Mouse (Mus musculus) left cerebral cortex, postnatal 14 days (tissue): ENCODE measurements at regions not wholly inside any gene's neighbourhood (a gene's known extent, or its start where the extent isn't known, plus 50 kb on each side); places are given as distances from the start of the nearest gene placed in this dataset.
A peak's percentile ranks its signal among the peaks of the same experiment; 100 is the strongest.

Experiments used
- DNase-seq, 2 experiments: peaks; one replicate each; pipeline ENCODE4 v3.0.0; 2021 to 2022; ENCODE audit warnings: low spot score in 2 of 2, mixed read lengths in 1 of 2
- intact Hi-C: fragments of 180-260 bp; cut with DNase I; formaldehyde crosslinking; loops from one replicate; pipeline ENCODE4 v1.15.1; 2025

DNA sequence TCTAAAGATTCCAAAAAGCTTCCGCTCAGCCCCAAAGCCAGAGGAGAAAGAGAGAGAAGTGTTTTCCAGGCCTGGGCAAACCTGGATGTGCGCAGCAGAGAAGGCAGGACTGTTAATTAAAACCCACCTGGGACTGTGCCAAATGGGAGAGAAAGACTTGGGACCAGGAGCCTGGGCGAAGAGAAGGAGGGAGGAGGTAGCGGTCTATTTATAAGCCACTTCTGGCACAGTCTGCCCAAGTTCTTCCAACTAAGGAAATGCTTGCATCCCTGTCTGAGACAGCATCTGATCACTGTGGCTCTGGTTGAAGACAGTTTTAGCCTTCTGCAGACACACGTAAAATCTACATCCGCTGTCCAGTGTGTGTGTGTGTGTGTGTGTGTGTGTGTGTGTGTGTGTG lies 424.7 kb downstream of the Rps24 start:
- DNase-seq = peak; percentile 79 to 85
- intact Hi-C loops = no loop called here

DNA sequence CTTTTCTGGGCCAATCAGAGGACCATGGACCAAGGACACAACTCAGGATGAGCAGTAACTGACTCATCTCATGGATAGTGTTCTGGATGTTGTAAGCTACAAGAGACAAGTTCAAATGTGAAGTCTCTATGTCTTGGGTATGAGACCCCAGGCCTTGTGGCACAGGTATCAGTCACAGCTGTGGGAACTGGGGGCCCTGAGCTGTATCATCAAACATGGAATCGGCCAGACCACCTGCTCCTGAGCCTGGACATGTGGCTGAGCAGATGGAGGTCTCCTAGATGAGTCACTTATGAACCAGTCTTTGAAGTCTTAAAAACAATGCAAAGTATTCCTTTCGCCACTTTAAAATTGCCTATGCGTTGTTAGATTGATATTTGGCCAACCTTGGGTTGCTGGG lies 432.1 kb downstream of the Rps24 start:
- intact Hi-C loops = no loop called here
- DNase-seq = no peak

DNA sequence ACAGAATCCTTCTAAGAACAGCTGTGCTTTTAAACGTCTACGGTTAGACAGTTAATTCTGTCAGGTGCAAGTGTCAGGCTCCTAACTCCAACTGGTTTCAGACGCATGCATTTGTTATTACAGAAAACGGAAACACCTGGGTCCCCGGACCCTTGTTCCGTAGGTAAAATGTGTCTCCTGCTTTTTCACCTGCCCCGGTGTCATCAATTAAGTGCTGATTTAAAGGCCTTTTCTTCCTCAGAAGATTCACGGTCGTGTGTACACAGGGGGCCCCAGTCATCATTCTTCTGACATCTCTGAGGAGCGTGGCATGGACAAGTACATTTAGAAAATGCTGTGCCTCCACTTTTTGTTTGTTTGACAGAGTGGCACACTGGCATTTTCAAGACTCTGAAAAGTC lies 435.1 kb downstream of the Rps24 start:
- intact Hi-C loops = no loop called here
- no peak for DNase-seq

DNA sequence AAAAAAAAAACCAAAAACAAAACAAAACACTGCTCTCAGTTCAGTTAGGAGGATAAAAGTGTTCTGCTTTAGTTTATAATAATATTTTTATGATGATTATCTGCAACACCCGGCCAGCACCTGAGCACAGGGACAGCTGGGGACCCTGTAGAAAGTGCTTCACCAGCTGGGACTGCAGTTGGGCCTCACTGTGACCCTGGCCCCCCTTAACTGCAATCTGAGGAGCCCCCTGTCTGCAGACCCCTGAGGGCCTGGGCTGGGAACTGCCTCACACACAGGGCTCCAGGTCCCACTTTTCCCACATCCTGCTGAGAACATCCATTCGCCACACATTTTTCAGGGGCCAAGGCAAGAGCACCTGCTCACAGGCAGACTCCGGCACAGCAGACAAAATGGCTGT lies 437.6 kb downstream of the Rps24 start:
- no peak for DNase-seq
- intact Hi-C loops = no loop called here

DNA sequence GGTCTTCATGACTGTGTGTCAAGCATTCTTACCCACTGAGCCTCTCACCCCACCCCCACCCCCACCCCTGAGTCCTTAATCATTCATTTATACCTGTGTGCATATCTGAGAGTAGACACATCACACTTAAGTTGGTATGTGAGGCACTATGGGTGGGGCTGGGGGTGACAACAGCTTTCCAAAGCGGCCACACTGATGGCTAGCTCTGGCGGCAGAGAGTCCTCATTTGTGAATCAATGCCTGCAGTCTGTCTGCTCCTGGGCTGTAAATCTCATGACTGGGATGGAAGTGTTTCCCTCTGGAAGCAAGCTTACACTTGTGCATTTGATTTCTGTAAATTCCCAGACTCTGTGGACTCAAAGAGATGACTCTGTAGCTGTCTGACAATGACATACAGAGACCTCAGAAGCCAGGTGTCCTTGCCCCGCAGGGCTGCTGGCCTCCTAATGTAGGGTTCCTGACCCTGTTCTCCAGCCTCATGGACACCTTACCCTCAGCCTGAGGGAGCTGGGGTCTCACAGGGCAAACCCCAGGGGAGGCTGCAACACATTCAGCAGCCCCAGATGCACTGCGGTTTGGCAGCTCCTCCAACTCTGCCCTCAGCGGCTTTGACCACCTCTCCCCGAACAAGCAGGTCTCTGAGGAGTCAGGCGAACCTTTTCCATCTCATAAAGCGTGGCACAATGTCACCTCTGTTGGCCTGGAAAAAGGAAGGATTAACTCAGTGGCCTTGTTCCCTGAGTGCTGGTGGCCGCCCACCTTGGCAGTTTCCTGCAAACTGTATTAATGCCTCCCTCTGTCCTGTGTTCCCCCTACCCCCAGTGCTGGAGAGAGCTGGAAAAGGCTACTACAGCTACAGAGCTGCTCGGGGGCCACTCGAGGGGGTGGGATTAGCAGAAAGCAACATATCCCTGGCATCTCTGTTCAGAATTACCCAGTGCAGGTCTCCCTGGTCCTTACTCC lies 439.4 kb downstream of the Rps24 start:
- intact Hi-C loops = no loop called here
- DNase-seq = peak in 1 of 2 experiments; percentile 28

DNA sequence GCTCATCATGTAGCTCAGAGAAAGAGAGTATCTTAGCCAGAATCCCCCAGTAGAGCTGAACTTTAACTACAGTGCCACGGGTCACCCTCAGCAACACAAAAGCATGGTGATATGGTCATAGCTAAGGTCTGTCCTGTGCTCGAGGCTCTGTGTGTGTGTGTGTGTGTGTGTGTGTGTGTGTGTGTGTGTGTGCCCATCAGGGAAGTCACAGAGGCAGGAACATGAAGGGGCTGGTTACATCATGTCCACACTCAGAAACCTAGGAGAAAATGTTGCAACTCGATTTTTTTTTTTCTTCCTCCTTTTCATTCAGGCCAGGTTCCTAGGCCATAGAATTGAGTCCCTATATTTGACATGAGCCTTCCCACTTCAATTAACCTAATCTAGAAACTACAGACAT lies 441.8 kb downstream of the Rps24 start:
- intact Hi-C loops = no loop called here
- no peak for DNase-seq

DNA sequence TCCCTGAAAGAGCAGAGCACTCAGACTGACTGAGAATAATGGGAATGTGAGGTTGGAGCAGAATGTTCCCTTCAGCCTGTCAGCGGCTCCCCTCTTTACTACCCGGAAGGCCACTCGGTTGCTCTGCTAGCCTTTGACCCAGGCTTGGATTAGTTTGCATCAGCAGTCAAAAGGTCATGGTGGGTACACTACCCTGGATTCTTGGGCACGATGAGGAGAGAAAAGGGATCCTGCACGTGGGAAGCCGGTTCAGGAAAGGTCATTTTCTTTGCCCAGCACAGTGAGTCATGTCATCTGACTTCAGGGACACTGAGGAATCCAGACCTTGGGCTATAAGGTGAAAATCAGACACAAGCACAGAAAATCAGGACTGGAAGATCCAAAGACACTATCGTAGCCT lies 443.3 kb downstream of the Rps24 start:
- intact Hi-C loops = no loop called here
- DNase-seq = no peak

DNA sequence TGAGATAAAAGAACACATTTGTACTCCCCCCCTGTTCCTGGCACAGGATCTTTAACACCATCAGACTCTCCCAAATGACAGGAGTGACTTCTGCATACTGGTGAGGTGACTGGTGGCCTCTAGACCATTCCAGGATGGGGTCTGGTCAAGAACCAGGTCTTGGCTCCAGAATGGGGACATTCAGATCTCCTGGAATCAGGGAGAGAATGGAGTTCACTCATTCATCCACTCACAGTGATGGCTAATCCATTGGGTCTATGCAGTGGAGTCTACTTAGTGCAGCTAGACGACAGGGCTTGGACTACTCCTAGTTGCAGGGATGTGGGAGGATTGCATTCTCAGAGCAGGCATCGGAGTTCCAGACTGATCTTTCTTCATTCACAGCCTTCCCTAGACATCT lies 451.0 kb downstream of the Rps24 start:
- no peak for DNase-seq
- intact Hi-C loops = no loop called here

DNA sequence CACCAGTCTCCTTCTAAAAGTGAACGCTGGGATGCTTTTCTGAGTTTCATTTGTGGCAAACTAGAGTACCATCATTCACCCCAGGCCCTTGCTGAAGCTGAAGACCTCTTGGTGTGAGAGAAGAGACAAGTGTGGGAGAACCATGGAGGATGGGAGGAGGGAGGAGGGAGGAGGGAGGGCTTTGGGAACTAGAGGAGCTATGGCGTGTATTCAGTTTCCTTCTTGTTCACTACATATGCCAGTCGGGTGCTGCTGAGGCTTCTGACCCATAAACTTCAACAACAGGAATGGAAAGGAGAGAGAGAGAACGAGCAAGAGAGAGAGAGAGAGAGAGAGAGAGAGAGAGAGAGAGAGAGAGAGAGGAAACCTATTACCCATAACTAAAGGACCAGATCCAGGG lies 452.1 kb downstream of the Rps24 start:
- no peak for DNase-seq
- intact Hi-C loops = no loop called here

DNA sequence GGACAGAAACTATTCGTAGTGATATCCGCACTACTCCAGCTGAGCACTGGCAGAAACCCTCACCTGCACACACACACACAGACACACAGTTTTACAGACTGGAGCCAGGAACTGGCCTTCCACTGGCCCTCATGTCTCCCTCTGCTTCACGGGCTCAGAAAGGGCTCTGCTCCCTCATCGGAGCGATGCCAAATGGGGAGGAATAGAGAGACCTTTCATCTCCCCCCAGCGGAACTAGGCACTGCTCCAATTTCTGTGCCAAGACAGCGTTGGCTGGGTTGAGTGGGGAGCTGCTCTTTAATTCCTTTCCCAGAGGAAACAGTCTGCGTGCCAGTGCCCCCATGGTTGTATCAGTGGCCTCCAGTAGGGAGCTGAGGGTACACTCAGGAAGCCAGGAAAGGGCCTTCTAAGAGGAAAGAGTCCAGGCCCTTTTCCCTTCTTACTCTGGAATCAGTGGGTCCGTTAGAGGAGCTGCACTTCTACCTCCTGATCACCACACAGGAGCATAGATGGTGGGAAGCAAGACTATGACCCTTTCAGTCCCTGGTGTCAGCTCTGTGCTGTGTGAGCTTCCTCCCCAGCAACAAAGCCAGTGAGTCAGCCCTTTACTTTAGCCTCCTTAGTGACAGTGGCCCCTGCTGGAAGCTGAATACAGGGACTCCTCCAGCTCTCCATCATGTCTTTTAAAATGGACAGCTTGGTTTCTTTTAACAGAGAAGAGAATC lies 452.7 kb downstream of the Rps24 start:
- peak; percentile 82 to 85 for DNase-seq
- intact Hi-C loops = no loop called here

DNA sequence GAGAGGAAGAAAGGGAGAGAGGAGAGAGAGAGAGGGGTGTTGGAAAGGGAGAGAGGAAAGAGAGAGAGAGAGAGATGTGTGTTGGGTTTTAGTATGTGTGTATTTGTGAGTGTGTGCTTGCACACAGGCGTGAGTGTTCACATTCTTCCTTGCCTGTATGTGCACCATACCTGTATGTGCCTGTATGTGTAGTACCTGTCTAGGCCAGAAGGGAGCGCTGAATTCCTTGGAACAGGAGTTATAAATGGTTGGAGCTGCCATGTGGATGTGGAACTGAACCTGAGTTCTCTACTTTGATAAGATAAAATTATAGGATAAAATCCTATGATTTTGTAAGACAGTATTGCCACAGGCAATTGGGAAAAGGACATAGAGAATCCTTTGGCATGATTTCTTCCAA lies 458.8 kb downstream of the Rps24 start:
- intact Hi-C loops = no loop called here

DNA sequence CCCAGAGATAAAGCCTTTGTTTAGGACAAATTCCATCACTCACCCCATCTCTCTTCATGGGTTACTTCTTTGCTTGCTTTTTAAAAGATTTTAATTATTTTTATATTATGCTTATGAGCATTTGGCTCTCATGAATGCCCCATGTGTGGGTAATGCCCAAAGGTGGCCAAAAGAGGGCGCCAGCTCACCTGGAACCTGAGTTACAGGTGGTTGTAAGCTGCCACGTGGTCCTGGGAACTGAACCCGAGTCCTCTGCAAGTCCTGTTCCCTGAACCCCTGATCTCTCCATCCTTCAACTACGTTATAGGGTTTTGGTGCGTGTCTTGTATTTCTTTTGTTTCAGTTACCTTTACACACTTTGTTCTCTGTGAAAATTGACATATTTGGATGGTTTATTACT lies 460.2 kb downstream of the Rps24 start:
- intact Hi-C loops = no loop called here
- DNase-seq = no peak

More for the DNA sequence above, 458.8 kb downstream of the Rps24 start:
- no peak for DNase-seq

DNA sequence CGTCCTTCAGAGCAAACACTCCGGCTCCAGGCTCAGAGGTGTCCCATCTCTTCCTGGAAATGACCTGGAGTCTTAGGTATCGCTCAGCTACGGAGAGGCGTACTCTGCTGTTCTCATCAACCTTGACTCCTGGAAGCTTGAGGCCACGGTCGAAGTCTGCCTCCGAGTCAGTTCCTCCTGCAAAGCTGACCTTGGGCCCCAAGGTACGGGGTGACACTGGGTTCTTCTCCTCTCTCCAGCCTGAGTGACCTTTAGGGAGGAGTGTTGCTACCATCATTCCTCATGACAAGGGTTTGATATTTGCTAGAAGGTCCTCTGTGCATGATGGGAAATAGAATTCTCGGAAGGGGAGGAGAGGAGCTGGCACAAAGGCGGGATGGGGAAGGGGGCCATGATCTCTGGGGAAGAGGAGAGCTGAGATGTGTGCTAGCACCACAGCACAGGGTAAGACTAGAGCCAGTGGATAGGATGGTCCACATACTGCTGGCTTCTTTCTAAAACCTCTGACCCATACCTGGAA lies 469.0 kb downstream of the Rps24 start:
- intact Hi-C loops = no loop called here
- no peak for DNase-seq

DNA sequence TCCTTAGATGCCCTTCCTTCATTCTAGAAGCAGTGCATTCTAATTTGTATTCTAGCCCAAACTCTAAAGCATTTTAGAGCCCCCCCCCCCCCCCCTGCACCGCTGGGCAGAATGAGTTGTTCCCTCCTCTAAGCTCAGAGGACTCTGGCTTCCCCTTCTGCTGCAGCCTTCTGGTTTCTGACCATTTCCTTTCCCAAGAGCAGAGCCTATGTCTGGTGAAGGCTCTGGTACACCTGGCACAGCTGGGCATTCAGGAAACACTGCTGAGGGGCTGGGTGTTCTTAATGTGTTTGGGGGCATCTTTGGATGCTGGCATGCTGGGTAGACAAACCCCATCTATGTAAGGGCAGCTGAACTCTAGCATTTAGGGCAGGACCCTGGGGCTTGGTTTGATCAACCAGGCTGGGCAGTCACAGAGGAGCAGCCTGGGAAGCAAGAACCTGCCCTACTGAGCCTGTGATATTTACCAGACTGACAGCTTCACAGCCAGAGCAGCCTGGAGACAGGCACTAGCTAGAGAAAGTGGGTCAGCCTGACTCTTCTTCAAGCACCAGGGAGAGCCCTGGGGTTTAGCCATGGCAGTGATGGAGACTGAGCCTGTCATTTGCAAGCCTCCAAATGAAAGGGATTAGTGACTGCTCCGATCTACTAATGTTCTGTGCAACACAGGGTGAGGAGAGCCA lies 469.7 kb downstream of the Rps24 start:
- intact Hi-C loops = no loop called here
- DNase-seq = peak in 1 of 2 experiments; percentile 22

DNA sequence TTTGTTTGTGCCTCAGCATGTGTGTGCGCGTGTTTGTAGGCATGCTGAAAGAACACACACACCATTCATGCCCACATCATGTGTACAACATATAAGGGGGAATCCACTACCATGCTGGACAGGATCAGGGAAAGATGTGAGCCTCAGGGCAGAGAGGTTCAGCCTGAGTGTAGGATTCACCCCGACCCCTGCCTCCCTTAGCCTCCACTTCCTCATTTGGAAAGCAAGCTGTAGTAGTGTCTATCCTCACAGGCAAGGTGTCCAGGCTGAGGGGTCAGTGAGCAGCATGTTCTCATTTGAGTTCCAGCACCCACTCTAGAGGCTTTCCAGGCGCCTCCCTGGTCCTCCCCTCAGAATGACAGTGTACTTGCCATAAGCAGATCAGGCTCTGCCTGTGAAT lies 470.5 kb downstream of the Rps24 start:
- DNase-seq = no peak
- intact Hi-C loops = no loop called here

DNA sequence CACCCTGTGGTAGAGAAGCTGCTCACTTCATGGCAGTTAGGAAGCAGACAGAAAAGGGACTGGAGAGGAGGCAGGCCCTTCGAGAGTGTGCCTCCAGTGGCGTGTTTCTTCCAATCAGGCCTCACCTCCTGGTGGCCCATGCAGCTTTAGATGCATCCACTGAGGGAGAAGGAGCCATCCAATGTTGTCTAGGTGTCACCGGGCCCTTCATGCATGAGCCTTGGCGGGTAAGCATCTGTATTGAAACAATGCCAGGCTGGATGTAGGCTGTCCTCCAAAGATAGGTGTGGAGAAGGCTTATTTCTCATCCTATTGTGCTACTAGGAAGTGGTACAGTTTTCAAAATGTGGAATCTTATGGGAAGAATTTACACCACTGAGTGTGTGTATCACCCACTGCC lies 471.9 kb downstream of the Rps24 start:
- no peak for DNase-seq
- intact Hi-C loops = no loop called here

DNA sequence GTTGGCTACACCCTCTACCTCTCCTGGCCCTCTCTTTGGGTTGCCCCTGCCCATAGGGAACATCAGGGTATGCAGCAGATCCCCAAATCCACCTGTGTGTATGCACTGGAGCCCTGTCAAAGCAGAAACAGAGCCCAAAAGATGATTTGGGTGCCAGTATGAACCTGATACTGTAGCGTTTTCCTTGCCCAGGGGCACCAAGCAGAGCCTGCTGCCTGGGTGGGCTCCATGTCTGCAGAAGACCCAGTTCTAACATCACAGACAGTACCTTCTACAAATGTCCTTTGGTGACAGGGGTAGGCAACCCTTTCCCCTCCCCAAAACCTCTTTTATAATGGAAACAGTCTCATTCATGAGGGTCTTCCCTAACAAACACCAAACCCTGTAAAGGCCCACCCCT lies 472.5 kb downstream of the Rps24 start:
- intact Hi-C loops = no loop called here
- no peak for DNase-seq

DNA sequence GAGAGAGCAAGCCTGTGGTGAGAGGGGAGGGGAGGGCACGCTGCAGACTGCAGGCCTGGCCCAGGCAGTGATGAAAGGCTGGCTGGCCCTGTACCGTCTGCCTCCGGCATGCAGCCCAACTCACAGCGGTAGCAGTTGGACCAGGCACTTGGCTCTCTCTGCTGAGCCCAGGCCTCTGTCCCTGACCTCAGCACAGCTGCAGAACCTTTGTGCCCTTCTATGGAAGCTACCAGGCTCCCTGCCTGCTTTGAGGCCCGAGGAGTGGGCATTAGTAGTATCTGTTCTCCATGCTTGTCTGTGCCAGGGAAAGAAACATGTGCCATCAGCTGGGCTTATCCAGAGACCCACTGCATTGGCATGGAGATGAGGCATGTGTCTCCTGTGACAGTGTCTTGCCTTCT lies 473.2 kb downstream of the Rps24 start:
- intact Hi-C loops = no loop called here
- DNase-seq = peak; percentile 29 to 52

DNA sequence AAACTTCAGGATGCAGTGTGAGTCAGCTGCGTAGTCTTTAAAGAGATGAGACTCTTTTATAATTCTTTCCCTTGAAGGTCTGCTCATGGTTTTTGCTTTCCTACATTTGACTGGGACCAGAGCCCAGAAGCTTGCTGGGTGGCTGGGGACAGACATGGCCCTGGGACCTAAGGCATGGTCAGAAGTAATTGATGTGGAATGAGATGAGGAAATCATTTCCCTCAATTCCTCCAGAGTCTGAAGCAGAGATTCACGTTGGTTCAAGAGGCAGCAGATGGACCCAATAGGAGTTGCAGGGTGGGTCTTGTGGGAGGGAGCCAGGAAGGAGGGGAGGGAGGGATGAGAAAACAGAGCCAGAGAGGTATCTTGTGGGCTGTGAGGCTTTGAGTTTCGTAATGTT lies 473.9 kb downstream of the Rps24 start:
- peak in 1 of 2 experiments; percentile 37 for DNase-seq
- intact Hi-C loops = no loop called here

DNA sequence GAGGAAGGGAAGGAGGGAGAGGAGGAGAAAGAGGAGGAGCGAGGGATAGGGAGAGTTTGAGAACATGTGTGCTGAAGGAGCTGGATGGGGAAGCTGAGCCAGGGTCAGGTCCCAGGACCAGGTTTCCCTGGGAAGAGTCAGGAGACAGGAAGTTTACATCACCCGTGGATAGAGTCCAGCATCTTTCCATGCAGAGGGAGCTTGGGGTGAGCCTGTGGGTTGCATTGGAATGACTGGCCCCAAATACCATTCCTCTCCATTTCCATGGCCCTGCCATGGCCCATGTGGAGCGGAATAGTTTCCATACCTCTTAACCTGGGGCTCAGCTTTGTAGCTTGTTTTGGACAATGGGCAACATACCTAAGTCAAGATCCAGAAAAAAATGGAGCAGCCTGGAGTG lies 474.8 kb downstream of the Rps24 start:
- intact Hi-C loops = no loop called here
- no peak for DNase-seq
